Mouse (Mus musculus) CH12.LX (cell line): ENCODE data around the gene Hpcal1. TPM values are rescaled to one million over a fixed set of nuclear protein-coding genes. Genes with fewer than 3 reads are reported as not detected.

Source experiments
- DNase-seq: peaks from one replicate; pipeline ENCODE4 v3.0.0-alpha.2; 2013; ENCODE audit errors: extremely low read depth
- H3K27ac ChIP-seq: 2 replicates; pipeline ENCODE4 v1.5.1; 2012; ENCODE audit warnings: low read depth, mild to moderate bottlenecking, control low read depth, moderate library complexity; ENCODE audit not compliant: insufficient read depth
- H3K27me3 ChIP-seq: replicated peaks from 2 replicates; pipeline ENCODE3; 2012; ENCODE audit warnings: inconsistent platforms
- H3K36me3 ChIP-seq, 2 experiments: replicated peaks in 1 of 2; 2 replicates each; pipeline versions ENCODE3 to v1.6.1; 2012; ENCODE audit warnings: inconsistent platforms in 1 of 2, low read length in 1 of 2, mild to moderate bottlenecking in 1 of 2, mixed read lengths in 1 of 2, moderate library complexity in 1 of 2; ENCODE audit not compliant: control insufficient read depth in 1 of 2, insufficient read depth in 1 of 2
- H3K4me1 ChIP-seq, 2 experiments: 2 replicates each; pipeline ENCODE4 v1.6.1; 2012; ENCODE audit warnings: inconsistent platforms in 1 of 2, moderate library complexity in 1 of 2; ENCODE audit not compliant: insufficient read depth in 2 of 2, control insufficient read depth in 1 of 2
- H3K4me2 ChIP-seq: 2 replicates; pipeline ENCODE4 v1.6.1; 2012; ENCODE audit warnings: low read depth, mild to moderate bottlenecking, control low read depth; ENCODE audit not compliant: poor library complexity, insufficient read depth, severe bottlenecking
- H3K4me3 ChIP-seq, 3 experiments: fragments of 150-350 bp in 1 of 3; sonication (generic) in 1 of 3; replicated peaks in 1 of 3; 2 replicates each; pipeline versions ENCODE3 to v1.5.1; 2011 to 2012; ENCODE audit warnings: low read depth in 2 of 3, low read length in 2 of 3, mild to moderate bottlenecking in 2 of 3, moderate library complexity in 2 of 3, control low read depth in 1 of 3, improper control_type of control experiment in 1 of 3, inconsistent platforms in 1 of 3, mixed read lengths in 1 of 3; ENCODE audit not compliant: poor library complexity in 1 of 3
- H3K79me2 ChIP-seq: replicated peaks from 2 replicates; pipeline ENCODE4 v1.6.1; 2012; ENCODE audit warnings: mild to moderate bottlenecking, moderate library complexity; ENCODE audit not compliant: control insufficient read depth, poor library complexity, insufficient read depth, severe bottlenecking; ENCODE audit errors: extremely low read depth
- H3K9ac ChIP-seq: 2 replicates; pipeline ENCODE4 v1.6.1; 2012; ENCODE audit warnings: low read depth, mild to moderate bottlenecking, control low read depth, moderate library complexity; ENCODE audit not compliant: insufficient read depth
- H3K9me3 ChIP-seq: replicated peaks from 2 replicates; pipeline ENCODE3; 2012; ENCODE audit warnings: low read length, inconsistent platforms, mixed read lengths
- BHLHE40 ChIP-seq: IDR thresholded peaks from 2 replicates; pipeline ENCODE4 v1.6.1; 2011; ENCODE audit warnings: mild to moderate bottlenecking, low read depth, low read length, improper control_type of control experiment
- CTCF ChIP-seq, 2 experiments: IDR thresholded peaks in 1 of 2; conservative IDR thresholded peaks in 1 of 2; 2 replicates each; pipeline ENCODE4 v1.5.1; 2011 to 2012; ENCODE audit warnings: low read depth in 2 of 2, low read length in 2 of 2, improper control_type of control experiment in 1 of 2, inconsistent platforms in 1 of 2, mild to moderate bottlenecking in 1 of 2, moderate library complexity in 1 of 2
- E2F4 ChIP-seq: IDR thresholded peaks from 2 replicates; pipeline ENCODE4 v1.6.1; 2011; ENCODE audit warnings: low read depth, low read length, improper control_type of control experiment; ENCODE audit not compliant: insufficient replicate concordance
- ELF1 ChIP-seq: IDR thresholded peaks from 2 replicates; pipeline ENCODE4 v1.6.1; 2014; ENCODE audit warnings: low read depth, mild to moderate bottlenecking, inconsistent platforms, low read length, improper control_type of control experiment
- EP300 ChIP-seq: IDR thresholded peaks from 2 replicates; pipeline ENCODE4 v1.6.1; 2011; ENCODE audit warnings: low read length, improper control_type of control experiment
- HCFC1 ChIP-seq: IDR thresholded peaks from 2 replicates; pipeline ENCODE4 v1.6.1; 2012; ENCODE audit warnings: low read depth, mild to moderate bottlenecking, inconsistent platforms, low read length, improper control_type of control experiment
- IRF4 ChIP-seq: IDR thresholded peaks from 2 replicates; pipeline ENCODE4 v1.6.1; 2014; ENCODE audit warnings: low read depth, mild to moderate bottlenecking, inconsistent platforms, low read length, improper control_type of control experiment
- JUN ChIP-seq: IDR thresholded peaks from 2 replicates; pipeline ENCODE4 v1.6.1; 2011; ENCODE audit warnings: low read depth, mild to moderate bottlenecking, low read length, improper control_type of control experiment, moderate library complexity; ENCODE audit not compliant: insufficient read depth
- JUND ChIP-seq: conservative IDR thresholded peaks from 2 replicates; pipeline ENCODE4 v1.6.1; 2011; ENCODE audit warnings: low read depth, low read length, improper control_type of control experiment
- KAT2A ChIP-seq: IDR thresholded peaks from 2 replicates; pipeline ENCODE4 v1.6.1; 2012; ENCODE audit warnings: low read length, improper control_type of control experiment, inconsistent platforms; ENCODE audit not compliant: insufficient replicate concordance
- MAFK ChIP-seq: IDR thresholded peaks from 2 replicates; pipeline ENCODE4 v1.6.1; 2011; ENCODE audit warnings: low read length, improper control_type of control experiment; ENCODE audit not compliant: insufficient replicate concordance
- MAZ ChIP-seq: IDR thresholded peaks from 2 replicates; pipeline ENCODE4 v1.6.1; 2012; ENCODE audit warnings: low read depth, mild to moderate bottlenecking, inconsistent platforms, low read length, improper control_type of control experiment, moderate library complexity
- MXI1 ChIP-seq: IDR thresholded peaks from 2 replicates; pipeline ENCODE4 v1.6.1; 2011; ENCODE audit warnings: mild to moderate bottlenecking, low read depth, low read length, improper control_type of control experiment
- MYC ChIP-seq: IDR thresholded peaks from 2 replicates; pipeline ENCODE4 v1.6.1; 2011; ENCODE audit warnings: low read depth, mild to moderate bottlenecking, improper control_type of control experiment, low read length
- NELFE ChIP-seq: IDR thresholded peaks from 2 replicates; pipeline ENCODE4 v1.6.1; 2011; ENCODE audit warnings: low read depth, low read length, improper control_type of control experiment
- NRF1 ChIP-seq: IDR thresholded peaks from 2 replicates; pipeline ENCODE4 v1.6.1; 2014; ENCODE audit warnings: low read depth, mild to moderate bottlenecking, inconsistent platforms, low read length, improper control_type of control experiment, moderate library complexity
- POLR2A ChIP-seq: IDR thresholded peaks from 2 replicates; pipeline ENCODE4 v1.6.1; 2011; ENCODE audit warnings: low read depth, mild to moderate bottlenecking, improper control_type of control experiment, low read length
- RAD21 ChIP-seq: IDR thresholded peaks from 2 replicates; pipeline ENCODE4 v1.6.1; 2011; ENCODE audit warnings: low read depth, mild to moderate bottlenecking, low read length, improper control_type of control experiment, moderate library complexity
- SIN3A ChIP-seq: IDR thresholded peaks from 2 replicates; pipeline ENCODE4 v1.6.1; 2012; ENCODE audit warnings: low read length, improper control_type of control experiment, inconsistent platforms
- SMC3 ChIP-seq: IDR thresholded peaks from 2 replicates; pipeline ENCODE4 v1.6.1; 2011; ENCODE audit warnings: low read depth, low read length, improper control_type of control experiment
- TBP ChIP-seq: conservative IDR thresholded peaks from 2 replicates; pipeline ENCODE4 v1.6.1; 2011; ENCODE audit warnings: low read depth, low read length, improper control_type of control experiment
- TCF12 ChIP-seq: IDR thresholded peaks from 2 replicates; pipeline ENCODE4 v1.6.1; 2014; ENCODE audit warnings: low read depth, mild to moderate bottlenecking, inconsistent platforms, low read length, improper control_type of control experiment
- UBTF ChIP-seq: IDR thresholded peaks from 2 replicates; pipeline ENCODE4 v1.6.1; 2012; ENCODE audit warnings: low read depth, mild to moderate bottlenecking, inconsistent platforms, low read length, improper control_type of control experiment, moderate library complexity
- USF1 ChIP-seq: IDR thresholded peaks from 2 replicates; pipeline ENCODE4 v1.6.1; 2014; ENCODE audit warnings: low read depth, mild to moderate bottlenecking, inconsistent platforms, low read length, improper control_type of control experiment
- ZMIZ1 ChIP-seq: IDR thresholded peaks from 2 replicates; pipeline ENCODE4 v1.6.1; 2012; ENCODE audit warnings: low read depth, mild to moderate bottlenecking, inconsistent platforms, low read length, improper control_type of control experiment
- ZNF384 ChIP-seq: IDR thresholded peaks from 2 replicates; pipeline ENCODE4 v1.6.1; 2012; ENCODE audit warnings: low read depth, low read length, improper control_type of control experiment, inconsistent platforms
- dilution Hi-C: fragments of 300-500 bp; cut with MboI; formaldehyde crosslinking; loops from 2 replicates; pipeline ENCODE4 v1.14.3; 2020; ENCODE audit warnings: low sequenced_read_pairs; ENCODE audit not compliant: extremely low pct_unique_long_range_greater_than_20kb, extremely low pct_ligation_motif_present
- in situ Hi-C: fragments of 300-500 bp; cut with MboI; formaldehyde crosslinking; loops from 3 replicates; pipeline ENCODE4 v1.14.3; 2019; ENCODE audit warnings: low sequenced_read_pairs, low pct_ligation_motif_present, low pct_unique_long_range_greater_than_20kb, mixed read lengths
- polyA plus RNA-seq: library from polyadenylated mRNA; unstranded; fragments of >175 nt; gene quantifications from 2 replicates; pipeline ENCODE4 v1.2.1, GENCODE M21; 2012; ENCODE audit warnings: low read depth; ENCODE audit not compliant: insufficient read length
- total RNA-seq, 2 experiments: library from RNA; depleted of rRNA; stranded (reverse); fragments of 300-350 nt in 1 of 2; fragments of >200 nt in 1 of 2; gene quantifications; 2 replicates each; pipeline ENCODE4 v1.2.3; 2012 to 2014

Gene Hpcal1
- total and polyA plus RNA-seq, 3 experiments: 4.9 to 5.5 (median 4.9) TPM

DNA sequence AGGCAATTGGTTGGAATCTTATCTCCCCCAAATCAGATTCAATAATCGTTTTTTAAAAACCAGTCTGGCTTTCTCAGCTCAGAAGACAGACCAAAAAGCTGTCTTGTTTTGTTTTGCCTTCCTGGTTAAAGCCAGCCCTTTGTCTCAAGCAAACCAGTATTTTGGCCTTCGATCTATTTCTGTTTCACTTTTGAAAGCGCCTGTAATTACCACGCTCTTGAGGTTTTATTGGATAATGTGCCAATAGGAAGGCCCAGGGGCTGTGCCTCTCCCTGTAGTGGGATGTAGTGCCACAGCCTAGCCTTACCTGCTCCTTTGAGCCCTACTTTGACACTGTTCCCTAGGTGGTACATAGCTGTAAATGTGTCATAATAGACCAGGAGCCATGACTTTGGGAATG lies 2.3 kb downstream of the Hpcal1 start:
- no peak for TF ChIP-seq TBP
- TF ChIP-seq JUND: no peak
- no peak for TF ChIP-seq MYC
- no peak for TF ChIP-seq ZNF384
- no peak for TF ChIP-seq HCFC1
- no peak for TF ChIP-seq UBTF
- TF ChIP-seq KAT2A: no peak
- TF ChIP-seq TCF12: no peak
- H3K36me3 ChIP-seq: no peaks in the 10 kb centered on the region
- H3K79me2 ChIP-seq: no peaks in the 10 kb centered on the region
- H3K9ac ChIP-seq: no peak overlapping the region
- H3K4me3 ChIP-seq: no peak overlapping the region
- peaks cover 4% of the 10 kb centered on the region for H3K27me3 ChIP-seq
- H3K4me2 ChIP-seq: no peak overlapping the region
- in situ Hi-C loops (no loop called here), dilution Hi-C loops (no loop called here)
- peaks cover 12 to 27% of the 10 kb centered on the region in 2 experiments for H3K4me1 ChIP-seq
- DNase-seq: no peak
- no peak overlapping the region for H3K27ac ChIP-seq
- no peaks in the 10 kb centered on the region for H3K9me3 ChIP-seq

DNA sequence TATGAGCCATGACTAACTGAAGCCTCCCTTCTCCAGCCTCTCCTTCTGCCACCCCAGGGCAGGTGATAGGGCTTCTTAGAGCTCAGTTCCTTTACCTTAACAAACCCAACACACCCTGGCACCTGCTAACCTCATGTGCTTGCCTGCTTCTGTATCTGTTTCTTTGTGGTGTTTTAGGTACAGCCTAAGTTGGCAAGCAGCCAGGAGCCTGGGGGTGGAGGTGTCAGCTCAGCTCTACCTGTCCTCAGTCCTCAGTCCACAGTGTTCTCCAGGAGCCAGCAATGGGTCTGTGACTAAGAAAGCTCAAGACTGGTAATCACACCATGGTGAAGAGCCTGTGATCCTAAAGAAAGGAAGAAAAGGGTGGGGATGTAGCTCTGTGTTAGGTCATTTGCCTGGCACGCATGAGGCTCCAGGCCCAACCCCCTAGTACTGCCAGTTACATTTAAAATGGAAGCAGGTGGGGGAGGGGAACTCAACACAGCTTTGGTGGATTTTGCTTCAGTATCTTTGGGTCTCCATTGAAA lies 4.0 kb downstream of the Hpcal1 start:
- in situ Hi-C loops: no loop called here
- H3K4me3 ChIP-seq: no peak overlapping the region
- no peak for TF ChIP-seq CTCF (conservative IDR thresholded peaks at IDR 0.05 in 1 of 2, IDR thresholded peaks at IDR 0.05 in 1 of 2; ENCODE audit: low read depth in 2 of 2, low read length in 2 of 2)
- TF ChIP-seq NELFE: no peak
- no peak for TF ChIP-seq MXI1
- no peak for TF ChIP-seq TCF12
- TF ChIP-seq JUN: no peak
- TF ChIP-seq ELF1: no peak
- no peak for TF ChIP-seq RAD21
- no peak for TF ChIP-seq KAT2A
- TF ChIP-seq EP300: no peak
- no peak for TF ChIP-seq UBTF
- H3K9ac ChIP-seq: no peak overlapping the region
- peaks cover 8 to 19% of the 10 kb centered on the region in 2 experiments for H3K4me1 ChIP-seq
- peaks cover 4% of the 10 kb centered on the region for H3K27me3 ChIP-seq
- no peak overlapping the region for H3K4me2 ChIP-seq
- no peaks in the 10 kb centered on the region for H3K36me3 ChIP-seq
- no peaks in the 10 kb centered on the region for H3K79me2 ChIP-seq
- DNase-seq: no peak
- H3K9me3 ChIP-seq: no peaks in the 10 kb centered on the region
- no peak overlapping the region for H3K27ac ChIP-seq
- dilution Hi-C loops: no loop called here

DNA sequence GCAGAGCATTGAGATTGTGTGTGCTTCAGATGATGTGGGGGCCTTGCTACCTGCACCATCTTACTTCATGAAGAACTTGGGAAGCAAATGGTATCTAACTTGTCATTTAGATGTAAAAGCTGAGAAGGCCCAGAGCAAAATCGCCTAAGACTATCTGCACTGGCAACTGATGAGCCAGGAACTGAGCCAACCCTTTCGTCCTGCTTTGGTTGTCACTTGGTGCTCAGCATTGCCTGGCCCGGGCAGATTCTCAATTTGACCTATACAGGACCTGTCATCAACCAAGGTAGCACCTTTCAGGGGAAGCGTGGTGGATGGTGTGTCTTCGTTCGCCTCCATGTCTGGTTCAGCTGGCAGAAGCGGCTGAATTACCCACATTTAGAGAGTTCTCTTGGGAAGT lies 5.7 kb downstream of the Hpcal1 start:
- Histone ChIP-seq H3K4me2 (no peak overlapping the region), H3K27ac (no peak overlapping the region), H3K36me3 (no peaks in the 10 kb centered on the region), H3K4me1 (peaks cover 4 to 13% of the 10 kb centered on the region in 2 experiments), H3K9ac (no peak overlapping the region), H3K4me3 (no peak overlapping the region), H3K27me3 (peaks cover 2% of the 10 kb centered on the region), H3K79me2 (no peaks in the 10 kb centered on the region), H3K9me3 (no peaks in the 10 kb centered on the region)
- dilution Hi-C loops (no loop called here), in situ Hi-C loops (no loop called here)
- DNase-seq: no peak
- TF ChIP-seq TBP (no peak), KAT2A (no peak), ZMIZ1 (no peak), IRF4 (no peak), JUN (no peak), CTCF (conservative IDR thresholded peaks at IDR 0.05 in 1 of 2, IDR thresholded peaks at IDR 0.05 in 1 of 2; ENCODE audit: low read depth in 2 of 2, low read length in 2 of 2) (no peak), POLR2A (no peak), ELF1 (no peak), MAFK (no peak), USF1 (no peak), E2F4 (no peak), BHLHE40 (no peak), NRF1 (no peak), SIN3A (no peak), EP300 (no peak), MAZ (no peak), RAD21 (no peak), SMC3 (no peak)
